Mouse (Mus musculus) lung, embryonic 16.5 days (tissue): Measurements from ENCODE around the gene Srsf7. TPM values are rescaled to one million over a fixed set of nuclear protein-coding genes. Genes with fewer than 3 reads are reported as not detected.
A peak's percentile ranks its signal among the peaks of the same experiment; 100 is the strongest.
"Not testable (repeated sequence)": the region's sequence is repeated elsewhere in the genome, so short reads cannot be mapped to it uniquely, and the experiment has no call there.

Experiments
- ATAC-seq: fragments of 200-750 bp; cut with Nextera tagmentation; 2 replicates; pipeline ENCODE4 v1.8.0; 2017; ENCODE audit warnings: low read depth, mild to moderate bottlenecking, moderate library complexity
- H3K27ac ChIP-seq: fragments of 300-500 bp; sonication (generic); 2 replicates; pipeline ENCODE4 v1.5.1; 2014; ENCODE audit warnings: mild to moderate bottlenecking, control low read depth, low read length
- H3K27me3 ChIP-seq: fragments of 300-500 bp; sonication (generic); 2 replicates; pipeline ENCODE4 v1.6.1; 2014; ENCODE audit warnings: low read depth, low read length, mixed read lengths; ENCODE audit not compliant: control insufficient read depth, insufficient read depth
- H3K36me3 ChIP-seq: fragments of 300-500 bp; sonication (generic); 2 replicates; pipeline ENCODE4 v1.6.1; 2014; ENCODE audit warnings: low read length; ENCODE audit not compliant: control insufficient read depth, insufficient read depth
- H3K4me1 ChIP-seq: fragments of 300-500 bp; sonication (generic); replicated peaks from 2 replicates; pipeline ENCODE4 v1.6.1; 2014; ENCODE audit warnings: low read length, mixed read lengths; ENCODE audit not compliant: control insufficient read depth, insufficient read depth
- H3K4me2 ChIP-seq: fragments of 300-500 bp; sonication (generic); 2 replicates; pipeline ENCODE4 v1.6.1; 2014; ENCODE audit warnings: low read depth, low read length, control low read depth
- H3K4me3 ChIP-seq: fragments of 300-500 bp; sonication (generic); 2 replicates; pipeline ENCODE4 v1.5.1; 2014; ENCODE audit warnings: mild to moderate bottlenecking, low read length, control low read depth
- H3K9ac ChIP-seq: fragments of 300-500 bp; sonication (generic); 2 replicates; pipeline ENCODE4 v1.6.1; 2014; ENCODE audit warnings: low read length, control low read depth
- H3K9me3 ChIP-seq: fragments of 300-500 bp; sonication (generic); 2 replicates; pipeline ENCODE4 v1.6.1; 2016; ENCODE audit warnings: low read length; ENCODE audit not compliant: control insufficient read depth
- WGBS: fragments of 180-500 bp; shearing (Covaris S2); extraction: QIAGEN DNeasy Blood & Tissue Kit; methylation state at CpG from one replicate; pipeline ENCODE4 v1.1.7; 2014; 5-methylcytosine and 5-hydroxymethylcytosine counted together
- polyA plus RNA-seq: library from polyadenylated mRNA; unstranded; fragments of >200 nt; fragmentation: Nextera tagmentation; extraction: Ambion mirVana; gene quantifications from 2 replicates; pipeline ENCODE4 v1.2.1, GENCODE M21; 2015

Srsf7 gene
- polyA plus RNA-seq, 1 experiment from 2014 or later: 582 TPM

GRCm38 (mm10) chr17:80213998-80214397 lies 6.9 kb upstream of the Srsf7 start:
- not testable (repeated sequence) for H3K9me3 ChIP-seq, H3K4me3 ChIP-seq, H3K4me2 ChIP-seq, ATAC-seq, H3K27ac ChIP-seq, H3K36me3 ChIP-seq, H3K9ac ChIP-seq, H3K27me3 ChIP-seq, H3K4me1 ChIP-seq
- WGBS: 88% methylated on average over 4 of the region's 4 CpGs

GRCm38 (mm10) chr17:80206301-80206670 lies 821 bp downstream of the Srsf7 start:
- H3K9me3 ChIP-seq: no peaks in the 10 kb centered on the region
- WGBS: under 1% methylated on average over 36 of the region's 36 CpGs

GRCm38 (mm10) chr17:80205657-80206056 lies 1.4 kb downstream of the Srsf7 start:
- peaks cover 31% of the 10 kb centered on the region for H3K36me3 ChIP-seq
- no peak overlapping the region; the same call in 1 of the 2 replicates for H3K27ac ChIP-seq
- no peaks in the 10 kb centered on the region for H3K9me3 ChIP-seq
- peak overlapping the region; percentile 98 for H3K9ac ChIP-seq
- no peak for ATAC-seq
- no peaks in the 10 kb centered on the region for H3K27me3 ChIP-seq
- H3K4me1 ChIP-seq: 0 out of 2 replicates have a peak, but pooled peaks cover 8% of the 10 kb centered on the region
- H3K4me3 ChIP-seq: peak overlapping the region; percentile 65
- 6% methylated on average over 5 of the region's 5 CpGs for WGBS
- peak overlapping the region; percentile 72 for H3K4me2 ChIP-seq

More at GRCm38 (mm10) chr17:80206301-80206670, 821 bp downstream of the Srsf7 start:
- peak overlapping the region; percentile 99 for H3K27ac ChIP-seq
- peaks cover 28% of the 10 kb centered on the region for H3K36me3 ChIP-seq
- H3K4me3 ChIP-seq: peak overlapping the region; percentile 65
- no peaks in the 10 kb centered on the region for H3K27me3 ChIP-seq
- H3K4me2 ChIP-seq: peak overlapping the region; percentile 72
- ATAC-seq: peak; percentile 68
- peak overlapping the region; percentile 98 for H3K9ac ChIP-seq
- 0 out of 2 replicates have a peak, but pooled peaks cover 8% of the 10 kb centered on the region for H3K4me1 ChIP-seq

GRCm38 (mm10) chr17:80199160-80199778 lies 7.8 kb downstream of the Srsf7 start:
- H3K4me3 ChIP-seq: no peak overlapping the region
- no peak overlapping the region for H3K9ac ChIP-seq
- H3K4me2 ChIP-seq: no peak overlapping the region
- H3K27me3 ChIP-seq: no peaks in the 10 kb centered on the region
- H3K27ac ChIP-seq: no peak overlapping the region
- H3K9me3 ChIP-seq: no peaks in the 10 kb centered on the region
- peaks cover 43% of the 10 kb centered on the region for H3K36me3 ChIP-seq
- peak; percentile 15; the same call in 1 of the 2 replicates for ATAC-seq
- WGBS: 95% methylated on average over 3 of the region's 3 CpGs
- 0 out of 2 replicates have a peak, but pooled peaks cover 3% of the 10 kb centered on the region for H3K4me1 ChIP-seq

GRCm38 (mm10) chr17:80193075-80193474 lies 14.0 kb downstream of the Srsf7 start:
- 54% methylated on average over 5 of the region's 5 CpGs for WGBS
- H3K36me3 ChIP-seq: peaks cover 14% of the 10 kb centered on the region

GRCm38 (mm10) chr17:80183615-80184014 lies 23.5 kb downstream of the Srsf7 start:
- no peak overlapping the region for H3K4me2 ChIP-seq
- 81% methylated on average over 10 of the region's 10 CpGs for WGBS
- no peaks in the 10 kb centered on the region for H3K36me3 ChIP-seq
- no peaks in the 10 kb centered on the region for H3K27me3 ChIP-seq
- H3K9ac ChIP-seq: no peak overlapping the region
- H3K27ac ChIP-seq: no peak overlapping the region
- no peaks in the 10 kb centered on the region for H3K9me3 ChIP-seq
- no peak for ATAC-seq
- no peak overlapping the region for H3K4me3 ChIP-seq
- H3K4me1 ChIP-seq: no peaks in the 10 kb centered on the region

More at GRCm38 (mm10) chr17:80193075-80193474, 14.0 kb downstream of the Srsf7 start:
- H3K27ac ChIP-seq: no peak overlapping the region
- no peak overlapping the region for H3K9ac ChIP-seq
- no peaks in the 10 kb centered on the region for H3K4me1 ChIP-seq
- H3K4me2 ChIP-seq: no peak overlapping the region
- ATAC-seq: no peak
- no peaks in the 10 kb centered on the region for H3K27me3 ChIP-seq
- H3K4me3 ChIP-seq: no peak overlapping the region
- H3K9me3 ChIP-seq: no peaks in the 10 kb centered on the region

GRCm38 (mm10) chr17:80180468-80180867 lies 26.6 kb downstream of the Srsf7 start:
- H3K9ac ChIP-seq: no peak overlapping the region
- H3K4me1 ChIP-seq: no peaks in the 10 kb centered on the region
- H3K27ac ChIP-seq: no peak overlapping the region
- no peaks in the 10 kb centered on the region for H3K9me3 ChIP-seq
- H3K36me3 ChIP-seq: no peaks in the 10 kb centered on the region
- H3K27me3 ChIP-seq: no peaks in the 10 kb centered on the region
- ATAC-seq: 0 out of 2 replicates have a peak, but pooled peaks have one; percentile 26
- H3K4me3 ChIP-seq: no peak overlapping the region
- H3K4me2 ChIP-seq: no peak overlapping the region

GRCm38 (mm10) chr17:80179959-80180358 lies 27.1 kb downstream of the Srsf7 start:
- peak; percentile 76 for ATAC-seq
- 2% methylated on average over 6 of the region's 6 CpGs for WGBS

GRCm38 (mm10) chr17:80178846-80179245 lies 28.3 kb downstream of the Srsf7 start:
- H3K9me3 ChIP-seq, H3K4me1 ChIP-seq, H3K9ac ChIP-seq, H3K4me3 ChIP-seq, ATAC-seq, H3K27me3 ChIP-seq, H3K36me3 ChIP-seq, H3K4me2 ChIP-seq, H3K27ac ChIP-seq: not testable (repeated sequence)
- WGBS: 95% methylated on average over 3 of the region's 3 CpGs

More at GRCm38 (mm10) chr17:80179959-80180358, 27.1 kb downstream of the Srsf7 start:
- peaks cover 3% of the 10 kb centered on the region; the same call in 1 of the 2 replicates for H3K4me1 ChIP-seq
- no peaks in the 10 kb centered on the region for H3K36me3 ChIP-seq
- H3K27ac ChIP-seq: no peak overlapping the region
- H3K4me3 ChIP-seq: no peak overlapping the region
- H3K9ac ChIP-seq: no peak overlapping the region
- H3K4me2 ChIP-seq: no peak overlapping the region
- no peaks in the 10 kb centered on the region for H3K9me3 ChIP-seq
- no peaks in the 10 kb centered on the region for H3K27me3 ChIP-seq
